Mouse (Mus musculus) layer of hippocampus, postnatal 25 days (tissue): ENCODE data around the gene Klhl30. TPM values are rescaled to one million over a fixed set of nuclear protein-coding genes. Genes with fewer than 3 reads are reported as not detected.
A peak's percentile ranks its signal among the peaks of the same experiment; 100 is the strongest.

ENCODE experiments used
- DNase-seq, 2 experiments: peaks; one replicate each; pipeline ENCODE4 v3.0.0; 2022; ENCODE audit warnings: mixed read lengths in 2 of 2, low spot score in 1 of 2; ENCODE audit errors: extremely low spot score in 1 of 2
- total RNA-seq, 2 experiments: library from RNA; stranded (reverse); gene quantifications; 2 replicates each; pipeline ENCODE4 v1.2.3; 2021

Klhl30 gene
- total RNA-seq, 2 experiments from 2014 or later = not detected

DNA sequence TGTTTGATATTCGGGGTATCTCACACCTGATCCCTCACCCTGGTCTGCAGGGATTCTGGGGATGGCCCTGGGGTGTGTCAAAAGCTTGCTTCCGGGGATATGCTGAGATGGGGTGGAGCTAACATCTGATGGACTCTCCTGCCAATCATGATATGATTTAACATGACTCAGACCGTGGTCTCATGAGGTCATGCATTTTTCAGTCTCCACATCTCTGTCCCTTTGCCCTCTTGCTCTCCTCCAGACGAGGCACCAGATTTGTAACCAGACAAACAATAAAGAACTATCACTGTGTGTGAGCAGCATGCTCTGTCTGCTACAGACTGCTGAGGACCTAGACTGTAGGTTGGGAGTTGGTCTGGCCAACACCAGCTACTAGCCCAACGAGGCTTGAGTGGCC lies 11.3 kb downstream of the Klhl30 start:
- DNase-seq = no peak

DNA sequence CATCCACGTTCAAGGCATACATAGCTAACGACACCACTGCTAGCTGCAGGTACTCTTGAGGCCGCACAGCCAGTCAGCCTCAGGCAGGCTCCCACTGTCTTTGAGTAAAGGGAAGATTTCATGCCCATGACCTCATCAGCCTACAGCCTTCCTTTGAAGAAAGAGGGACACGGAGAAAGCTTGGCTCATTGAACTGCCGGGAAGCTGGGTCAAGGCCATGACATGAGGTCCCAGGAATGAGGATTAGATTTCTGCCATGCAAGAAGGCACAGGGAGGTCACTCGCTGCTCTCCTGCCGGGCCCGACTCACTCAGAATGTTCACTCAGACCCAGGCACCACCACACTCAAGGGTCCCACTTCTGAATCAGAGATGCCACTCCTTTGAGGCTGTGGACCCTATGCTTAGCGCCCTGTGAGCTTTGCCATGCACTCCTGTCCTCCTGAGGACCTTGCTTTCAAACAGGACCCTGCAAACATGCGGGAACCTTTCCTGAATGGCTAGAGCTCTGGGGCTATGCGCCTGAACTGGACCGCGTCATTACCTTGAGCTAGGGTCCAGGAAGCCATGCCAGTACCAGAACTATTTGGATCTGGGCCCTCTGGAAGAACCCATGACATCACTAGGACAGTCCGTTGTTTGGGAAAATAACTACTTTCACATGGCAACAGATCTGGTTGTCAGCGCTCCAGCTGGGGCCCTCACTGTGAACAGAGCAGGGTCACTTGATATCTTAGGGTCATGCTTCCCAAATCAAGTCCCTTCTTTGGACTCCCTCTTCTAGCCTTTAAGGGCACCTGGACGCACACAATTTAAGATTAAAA lies 14.2 kb downstream of the Klhl30 start:
- DNase-seq = no peak

DNA sequence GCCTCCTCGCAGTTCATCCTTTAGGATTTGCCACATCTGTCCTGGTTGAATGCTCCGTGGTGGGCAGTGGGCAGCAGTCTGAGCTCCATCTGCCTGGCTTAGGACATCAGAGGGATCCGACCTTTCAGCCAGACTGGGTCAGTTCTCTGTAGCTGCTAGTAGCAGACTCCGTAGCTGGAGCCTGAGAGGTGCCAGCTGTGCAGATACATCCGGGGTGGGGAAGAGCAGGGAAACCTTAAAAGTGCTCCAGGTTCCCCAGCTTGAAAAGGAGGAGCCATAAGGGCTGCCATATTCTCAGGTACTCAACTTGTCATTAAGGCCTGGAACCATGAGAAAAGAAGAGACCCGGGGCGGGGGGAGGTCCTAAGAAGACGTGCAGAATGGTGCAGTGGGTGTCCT lies 15.0 kb downstream of the Klhl30 start:
- no peak for DNase-seq

DNA sequence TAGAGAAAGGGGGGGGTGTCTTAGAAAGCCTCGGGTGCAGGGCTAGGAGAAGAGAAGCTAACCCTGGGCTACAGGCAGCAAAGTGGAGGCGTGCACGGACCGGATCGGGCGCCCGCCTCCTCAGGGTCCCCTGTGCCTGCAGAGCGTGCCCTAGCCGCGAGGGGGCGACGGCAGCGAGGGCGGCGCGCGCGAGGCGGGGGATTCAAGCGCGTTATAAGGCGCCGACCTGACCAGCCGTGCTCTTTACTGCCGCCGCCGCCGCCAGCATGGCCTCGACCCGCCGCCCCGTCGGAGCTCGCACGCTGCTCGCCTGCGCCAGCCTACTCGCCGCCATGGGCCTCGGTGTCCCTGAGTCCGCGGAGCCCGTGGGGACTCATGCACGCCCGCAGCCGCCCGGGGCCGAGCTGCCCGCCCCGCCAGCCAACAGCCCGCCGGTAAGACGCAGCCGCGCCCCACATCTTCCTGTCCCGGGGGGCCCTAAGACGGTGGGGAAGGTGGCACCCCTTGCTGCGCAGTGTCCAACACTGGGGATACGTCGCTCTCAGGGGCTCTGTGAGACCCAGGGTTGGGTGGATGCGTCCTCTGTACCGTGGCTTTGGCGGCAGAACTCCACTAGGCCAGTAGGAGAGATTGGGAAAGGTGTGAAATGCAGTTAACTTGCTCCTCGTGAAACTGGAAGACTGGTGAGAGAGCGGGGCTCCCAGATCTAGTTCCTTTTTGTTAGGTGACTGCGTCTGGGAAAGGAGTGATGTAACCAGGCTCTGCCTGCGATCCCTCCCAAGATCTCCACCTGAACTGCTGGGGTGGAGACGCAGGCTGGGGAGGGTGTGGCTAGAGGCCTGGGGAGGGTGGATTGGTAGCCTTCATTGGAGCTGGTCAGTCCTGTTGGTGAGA lies 15.6 kb downstream of the Klhl30 start, which contains the start of gene Erfe:
Erfe (plus strand) TSS at position 216 of the 894 bp plus-strand sequence.
- DNase-seq = peak; percentile 32 to 47

DNA sequence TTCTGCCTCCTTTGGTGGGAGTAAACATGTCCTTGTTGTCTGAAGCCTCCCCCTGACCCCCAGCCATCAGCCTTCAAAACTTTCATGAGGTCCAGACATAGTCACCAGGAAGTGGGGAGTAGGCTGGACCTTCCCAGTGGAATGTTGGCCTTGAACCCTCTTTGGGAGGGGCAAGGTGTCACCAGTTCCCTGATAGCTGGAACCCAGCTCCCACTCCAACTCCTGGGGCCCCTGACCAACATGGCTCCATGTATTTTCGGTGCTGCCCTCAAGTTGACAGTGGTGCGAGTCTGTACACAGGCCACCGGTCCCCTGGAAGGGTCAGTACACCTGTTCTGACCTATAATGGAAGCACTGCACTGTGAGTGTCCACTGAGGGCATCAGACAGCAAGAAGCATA lies 16.5 kb downstream of the Klhl30 start:
- no peak for DNase-seq

DNA sequence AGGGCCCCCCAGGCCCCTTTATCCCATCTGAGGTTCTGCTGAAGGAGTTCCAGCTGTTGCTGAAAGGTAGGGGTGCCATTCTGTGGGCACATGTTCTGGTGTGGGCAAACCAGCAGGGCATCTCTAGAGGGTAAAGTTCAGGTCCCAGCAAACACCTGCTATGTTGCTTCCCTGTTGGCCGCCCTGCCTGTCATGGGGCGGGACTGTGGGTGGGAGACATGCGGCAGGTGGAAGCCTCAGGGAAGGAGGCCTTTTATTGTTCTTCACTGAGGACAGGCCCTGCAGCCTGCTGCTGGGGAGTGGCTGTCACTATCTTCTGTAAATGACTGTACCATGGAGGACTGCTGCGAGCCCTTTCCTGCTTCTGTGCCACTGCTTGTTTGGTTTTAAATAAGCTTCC lies 18.6 kb downstream of the Klhl30 start:
- DNase-seq = no peak

DNA sequence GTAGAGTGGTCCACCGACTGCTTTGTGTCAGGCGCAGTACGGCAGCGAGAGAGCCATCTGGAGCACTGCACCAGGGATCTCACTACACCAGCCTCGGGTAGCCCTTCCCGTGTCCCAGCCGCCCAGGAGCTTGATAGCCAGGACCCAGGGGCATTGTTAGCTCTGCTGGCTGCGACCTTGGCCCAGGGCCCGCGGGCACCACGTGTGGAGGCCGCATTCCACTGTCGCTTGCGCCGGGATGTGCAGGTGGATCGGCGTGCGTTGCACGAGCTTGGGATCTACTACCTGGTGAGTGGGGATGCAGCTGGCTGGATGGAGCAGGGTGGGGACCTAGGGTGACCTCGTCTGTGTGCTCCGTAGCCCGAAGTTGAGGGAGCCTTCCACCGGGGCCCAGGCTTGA lies 19.2 kb downstream of the Klhl30 start:
- DNase-seq = no peak

DNA sequence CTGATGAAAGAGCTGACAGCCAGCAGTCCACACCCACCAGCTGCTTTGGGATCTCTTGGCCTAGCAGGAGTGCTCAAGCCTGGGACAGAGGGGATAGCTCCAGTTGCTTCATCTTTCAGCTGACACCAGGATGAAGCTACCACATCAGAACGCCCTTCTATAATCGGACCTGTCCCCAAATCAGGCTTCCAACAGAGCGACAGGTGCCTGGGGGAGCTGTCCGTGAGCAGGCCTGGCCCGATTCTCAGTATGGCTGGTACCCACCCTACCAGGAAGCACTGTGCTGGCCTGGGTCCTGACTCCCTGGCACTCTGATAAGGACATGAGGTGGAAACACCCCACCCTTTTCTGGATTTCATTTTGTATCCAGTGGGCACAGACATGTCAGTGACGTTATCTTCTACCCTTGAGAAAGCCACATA lies 22.6 kb downstream of the Klhl30 start:
- no peak for DNase-seq

DNA sequence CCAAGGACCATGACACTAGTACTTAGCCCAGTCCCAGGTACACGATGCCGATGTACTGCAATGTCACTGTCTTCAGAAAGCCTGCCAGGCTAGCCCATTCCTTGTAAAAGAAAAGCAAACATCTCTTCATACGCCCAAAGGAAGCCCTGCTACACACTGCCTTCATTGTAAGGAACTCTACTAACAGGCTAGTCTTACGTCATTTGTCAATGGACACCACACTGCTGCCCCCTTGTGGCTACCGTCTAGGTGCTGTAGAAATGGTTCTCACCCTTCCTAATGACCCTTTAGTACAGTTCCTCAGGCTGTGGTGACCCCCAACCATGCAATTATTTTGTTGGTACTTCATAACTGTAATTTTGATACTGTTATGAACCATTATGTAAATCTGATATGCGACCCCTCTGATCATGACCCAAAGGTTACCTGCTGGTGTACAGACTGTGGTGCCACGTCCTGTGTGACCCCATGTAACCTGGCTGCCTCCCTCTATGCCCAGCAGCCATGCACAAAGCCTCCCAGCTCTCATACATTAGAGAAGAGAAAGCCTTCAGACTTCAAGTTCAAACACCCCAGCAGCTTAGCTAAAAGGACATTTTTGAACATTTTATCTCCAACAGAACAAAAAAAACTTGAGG lies 29.8 kb downstream of the Klhl30 start:
- DNase-seq = peak; percentile 50 to 93

DNA sequence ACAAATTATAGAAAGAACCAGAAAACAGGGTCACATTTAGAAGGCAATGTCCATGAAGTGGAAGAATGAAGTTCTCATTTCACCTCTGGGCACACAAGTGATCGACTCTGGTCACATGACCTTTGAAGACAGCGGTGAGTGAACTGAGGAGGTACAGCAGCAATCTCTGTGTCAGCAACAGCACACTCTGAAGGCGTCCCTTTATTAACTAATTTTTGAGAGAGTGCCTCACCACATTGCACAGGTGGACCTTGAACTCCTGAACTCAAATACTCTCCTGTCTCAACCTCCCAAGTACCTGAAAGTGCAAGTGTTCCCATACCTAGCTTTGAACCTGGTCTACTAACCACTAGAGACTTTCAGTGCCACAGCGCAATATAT lies 30.3 kb downstream of the Klhl30 start:
- no peak for DNase-seq

DNA sequence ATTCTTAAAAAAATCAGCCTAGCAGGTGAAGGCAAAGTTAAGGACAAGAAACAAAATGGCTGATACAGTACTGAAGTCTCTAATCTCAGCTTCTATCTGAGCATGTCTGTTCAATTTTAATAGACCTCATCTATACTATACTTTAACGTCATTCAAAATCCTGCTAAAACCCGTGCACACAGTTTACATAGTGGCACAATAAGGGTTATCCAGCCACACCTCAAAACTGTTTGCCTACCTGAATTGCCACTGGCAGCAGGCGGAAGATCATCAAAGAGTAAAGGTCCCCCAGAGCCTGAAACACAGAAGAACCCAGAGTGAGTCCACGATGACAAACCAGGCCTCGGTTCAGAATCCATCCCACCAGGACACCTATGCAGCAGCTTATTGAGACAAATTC lies 39.6 kb downstream of the Klhl30 start:
- no peak for DNase-seq

DNA sequence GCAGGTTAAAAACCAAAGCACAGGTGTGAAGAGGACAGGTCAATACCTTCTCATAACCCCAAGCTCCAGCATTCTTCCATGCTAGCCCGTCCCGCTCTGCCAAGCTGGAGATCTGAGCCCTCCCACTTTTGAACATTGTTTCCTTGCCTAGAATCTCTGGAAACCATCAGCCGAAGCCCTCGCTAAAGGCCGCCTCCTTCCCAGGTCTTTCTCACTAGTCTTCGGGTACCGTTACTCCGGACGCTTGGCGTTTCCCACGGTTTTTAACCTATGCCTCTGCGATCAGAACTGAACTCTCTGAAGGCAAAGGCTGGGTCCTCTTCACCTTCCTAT lies 47.1 kb downstream of the Klhl30 start:
- DNase-seq = no peak

DNA sequence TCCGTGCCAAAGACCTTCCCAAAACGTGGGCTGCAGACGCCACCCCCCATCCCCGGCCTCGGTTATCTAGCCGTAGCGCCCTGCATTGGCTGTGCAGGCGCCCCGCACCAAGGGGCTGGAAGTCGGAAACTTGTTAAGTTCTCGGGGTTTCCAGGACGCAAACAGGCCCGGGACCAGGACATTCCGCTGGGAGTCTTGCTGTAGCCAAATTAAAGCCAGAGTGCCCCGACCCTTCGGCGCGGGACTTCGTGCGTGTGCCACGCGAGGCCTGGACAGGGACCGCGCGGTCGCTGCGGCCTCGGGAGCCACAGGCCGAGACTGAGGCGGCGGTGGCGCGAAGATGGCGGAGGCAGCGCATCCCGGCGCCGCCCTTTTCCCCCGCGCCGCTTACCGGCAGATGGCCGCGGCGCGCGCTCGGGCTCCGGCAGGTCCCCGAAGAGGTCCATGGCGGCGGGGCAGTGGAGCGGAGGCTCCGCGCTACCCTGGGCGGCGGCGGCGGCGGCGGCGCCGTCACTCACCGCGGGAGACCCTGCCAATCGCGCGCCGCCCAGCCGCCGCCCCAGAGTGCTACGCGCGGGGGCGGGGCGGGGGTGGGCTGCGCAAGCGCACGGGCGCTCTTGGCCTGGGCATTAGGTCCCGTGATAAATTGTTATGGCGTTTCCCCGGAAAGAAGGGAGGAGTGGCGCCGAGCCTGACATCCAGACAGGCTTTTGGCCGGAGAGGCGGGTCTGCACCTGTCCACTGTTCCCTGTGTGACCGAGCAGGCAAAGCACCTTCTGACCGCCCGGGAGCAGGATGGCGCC lies 47.6 kb downstream of the Klhl30 start, which contains the start of gene Ilkap:
Ilkap (minus strand) TSS at position 556 of the 803 bp plus-strand sequence.
- DNase-seq = peak; percentile 63 to 65

DNA sequence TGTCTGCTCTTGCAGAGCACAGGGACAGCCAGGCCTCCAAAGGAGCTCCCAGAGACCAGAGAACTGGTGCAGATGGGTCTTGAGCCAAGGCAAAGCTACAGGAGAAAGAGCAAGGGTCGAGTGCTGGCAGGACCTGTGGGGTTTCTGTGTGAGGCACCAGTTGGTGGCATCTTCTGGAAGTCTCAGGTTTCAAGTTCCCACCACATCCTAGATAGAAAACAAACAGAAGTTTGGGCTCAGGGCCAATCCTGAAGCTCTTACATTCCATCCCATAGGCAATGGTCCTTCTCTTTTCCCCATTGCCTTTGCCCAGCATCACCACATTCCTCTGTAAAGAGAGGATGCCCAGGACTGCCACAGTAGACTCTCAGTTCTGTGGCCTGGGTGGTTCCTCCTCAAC lies 54.2 kb downstream of the Klhl30 start:
- DNase-seq = no peak

DNA sequence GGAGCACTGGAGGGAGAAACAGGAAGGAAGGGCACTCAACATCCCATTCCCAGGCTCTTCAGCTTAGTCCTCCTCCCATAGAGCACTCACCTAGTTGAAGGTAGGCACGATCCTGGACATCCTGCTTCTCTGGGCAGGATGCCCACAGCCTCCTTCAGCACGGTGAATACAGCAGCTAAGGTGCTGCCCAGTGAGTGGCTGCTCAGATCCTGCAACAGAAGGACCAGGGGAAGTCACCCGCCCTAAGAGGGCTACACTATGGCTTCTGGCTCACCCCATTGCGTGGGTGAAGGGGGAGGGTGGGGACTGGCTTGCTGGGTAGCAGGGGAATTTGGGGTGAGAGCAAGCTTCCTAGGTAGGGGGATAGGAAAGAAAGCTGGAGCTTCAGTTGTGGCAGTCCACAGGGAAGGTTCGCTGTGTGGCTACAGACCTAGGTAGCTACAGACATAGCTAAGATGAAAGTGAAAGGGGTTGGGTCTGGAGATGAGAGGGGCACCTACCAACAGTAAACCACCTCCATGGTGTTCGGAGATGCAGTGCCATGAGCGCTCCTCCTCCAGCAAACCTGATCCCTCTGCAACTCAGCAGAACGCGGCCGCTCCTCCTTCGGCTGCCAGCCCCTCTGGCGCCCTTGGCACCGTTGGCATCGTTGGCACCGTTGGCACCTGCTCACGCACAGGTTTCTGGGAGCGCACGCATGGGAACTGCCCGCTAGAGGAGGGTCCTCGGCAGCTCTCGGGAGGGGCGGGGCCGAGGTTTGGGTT lies 54.8 kb downstream of the Klhl30 start:
- DNase-seq = no peak

DNA sequence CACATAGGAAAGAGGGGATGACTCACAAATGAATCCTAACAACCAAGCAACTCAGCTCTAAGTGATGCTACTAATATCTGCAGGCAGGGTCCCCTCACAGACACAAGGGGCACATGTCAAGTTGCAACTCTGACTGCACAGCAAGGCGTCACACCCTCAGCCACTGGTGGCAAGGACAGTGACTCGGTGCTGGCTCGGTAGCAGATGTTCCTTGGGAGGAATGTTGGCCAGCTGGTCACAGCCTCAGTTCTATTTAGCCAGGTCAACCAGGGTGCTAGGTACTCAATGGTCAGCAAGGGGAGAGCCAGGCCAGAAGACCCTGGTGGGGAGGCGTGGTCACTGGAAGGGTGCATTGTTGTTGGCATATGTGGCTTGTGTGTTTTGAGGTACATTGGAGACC lies 57.0 kb downstream of the Klhl30 start:
- no peak for DNase-seq

DNA sequence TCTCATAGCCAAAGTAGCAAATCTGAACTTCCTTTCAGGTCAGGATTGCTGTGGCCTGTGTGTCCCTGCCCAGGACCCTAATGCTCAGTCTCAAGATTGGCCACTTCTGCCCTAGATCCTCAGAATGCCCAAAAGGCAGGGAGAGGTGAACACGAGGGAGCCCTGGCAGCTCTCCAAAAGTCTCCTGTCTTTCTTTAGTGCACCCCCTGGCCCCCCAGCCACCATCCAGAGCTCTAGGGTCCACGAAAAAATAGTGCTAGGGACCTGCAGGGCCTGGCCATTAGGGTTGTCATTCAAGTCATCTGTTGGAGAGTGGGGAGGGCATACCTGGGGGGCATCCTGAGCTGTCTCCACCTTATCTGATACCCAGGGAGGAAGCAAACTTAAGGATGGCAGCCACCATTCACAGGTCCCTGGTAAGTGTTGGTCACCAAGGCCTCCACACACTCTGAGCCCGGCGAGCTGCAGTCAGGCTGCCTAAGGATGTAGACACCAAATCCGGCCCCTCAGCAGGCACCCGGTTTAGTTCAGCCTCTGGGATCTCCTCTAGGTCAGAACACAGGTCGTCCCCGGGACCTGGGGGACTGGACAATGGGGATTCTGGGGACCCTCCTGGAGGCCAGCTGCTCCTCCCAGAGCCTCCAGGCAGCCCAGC lies 60.9 kb downstream of the Klhl30 start:
- DNase-seq = no peak
